Mouse (Mus musculus) kidney, postnatal 0 days (tissue): Measurements from ENCODE around the gene Ubac2. TPM values are rescaled to one million over a fixed set of nuclear protein-coding genes. Genes with fewer than 3 reads are reported as not detected.

Source experiments
- ATAC-seq: fragments of 200-750 bp; cut with Nextera tagmentation; replicated peaks from 2 replicates; pipeline ENCODE4 v1.8.0; 2017; ENCODE audit warnings: low read depth, moderate number of reproducible peaks, moderate TSS enrichment, moderate library complexity; ENCODE audit not compliant: low FRiP score
- DNase-seq: peaks from one replicate; pipeline ENCODE4 v3.0.0-alpha.2; 2016; ENCODE audit warnings: low spot score
- H3K27ac ChIP-seq: fragments of 300-500 bp; sonication (generic); 2 replicates; pipeline ENCODE4 v1.5.1; 2014; ENCODE audit warnings: mild to moderate bottlenecking
- H3K27me3 ChIP-seq: fragments of 300-500 bp; sonication (generic); 2 replicates; pipeline ENCODE4 v1.6.1; 2014; ENCODE audit warnings: low read length, mixed read lengths; ENCODE audit not compliant: insufficient read depth
- H3K36me3 ChIP-seq: fragments of 300-500 bp; sonication (generic); 2 replicates; pipeline ENCODE4 v1.6.1; 2014; ENCODE audit warnings: low read length, mixed read lengths; ENCODE audit not compliant: insufficient read depth
- H3K4me1 ChIP-seq: fragments of 300-500 bp; sonication (generic); replicated peaks from 2 replicates; pipeline ENCODE4 v1.6.1; 2014; ENCODE audit warnings: antibody characterized with exemption, low read length, mixed read lengths; ENCODE audit not compliant: insufficient read depth
- H3K4me2 ChIP-seq: fragments of 300-500 bp; sonication (generic); 2 replicates; pipeline ENCODE4 v1.6.1; 2014; ENCODE audit warnings: mild to moderate bottlenecking, low read length, moderate library complexity, mixed read lengths
- H3K4me3 ChIP-seq: fragments of 300-500 bp; sonication (generic); replicated peaks from 2 replicates; pipeline ENCODE4 v1.5.1; 2014; ENCODE audit warnings: low read depth, low read length
- H3K9ac ChIP-seq: fragments of 300-500 bp; sonication (generic); 2 replicates; pipeline ENCODE4 v1.6.1; 2014; ENCODE audit warnings: low read depth, low read length
- H3K9me3 ChIP-seq: fragments of 300-500 bp; sonication (generic); replicated peaks from 2 replicates; pipeline ENCODE4 v1.6.1; 2016; ENCODE audit warnings: low read length, inconsistent platforms, mixed read lengths
- CTCF ChIP-seq: IDR thresholded peaks from 2 replicates; pipeline ENCODE4 v1.5.1; 2016; ENCODE audit warnings: antibody characterized with exemption, low read depth, mild to moderate bottlenecking, moderate library complexity
- WGBS: fragments of 180-500 bp; shearing (Covaris S2); extraction: QIAGEN DNeasy Blood & Tissue Kit; methylation state at CpG from one replicate; pipeline ENCODE4 v1.1.7; 2014; 5-methylcytosine and 5-hydroxymethylcytosine counted together
- polyA plus RNA-seq: library from polyadenylated mRNA; unstranded; fragments of >200 nt; fragmentation: Nextera tagmentation; extraction: Ambion mirVana; gene quantifications from 2 replicates; pipeline ENCODE4 v1.2.1, GENCODE M21; 2015

The Ubac2 gene
- polyA plus RNA-seq, 1 experiment from 2014 or later = 70.2 TPM

GRCm38 (mm10) chr14:121932180-121932579 lies 53.8 kb downstream of the Ubac2 start:
- DNase-seq = no peak
- Histone ChIP-seq H3K27ac (no peak overlapping the region), H3K4me3 (no peak overlapping the region), H3K4me2 (no peak overlapping the region), H3K9ac (no peak overlapping the region), H3K27me3 (no peaks in the 10 kb centered on the region), H3K4me1 (peaks cover 6% of the 10 kb centered on the region; the same call in 1 of the 2 replicates), H3K36me3 (0 out of 2 replicates have a peak, but pooled peaks cover 6% of the 10 kb centered on the region), H3K9me3 (no peaks in the 10 kb centered on the region)
- no peak for TF ChIP-seq CTCF
- 86% methylated on average over 4 of the region's 4 CpGs for WGBS
- ATAC-seq = no peak

GRCm38 (mm10) chr14:121933906-121934596 lies 55.6 kb downstream of the Ubac2 start:
- H3K4me2 ChIP-seq = no peak overlapping the region
- peaks cover 6% of the 10 kb centered on the region; the same call in 1 of the 2 replicates for H3K4me1 ChIP-seq
- ATAC-seq (no peak), DNase-seq (no peak)
- TF ChIP-seq CTCF = no peak
- H3K27ac ChIP-seq = no peak overlapping the region
- WGBS = 91% methylated on average over 7 of the region's 7 CpGs
- no peak overlapping the region for H3K4me3 ChIP-seq
- H3K27me3 ChIP-seq = no peaks in the 10 kb centered on the region
- H3K36me3 ChIP-seq = 0 out of 2 replicates have a peak, but pooled peaks cover 6% of the 10 kb centered on the region
- H3K9me3 ChIP-seq = no peaks in the 10 kb centered on the region
- no peak overlapping the region for H3K9ac ChIP-seq

GRCm38 (mm10) chr14:121934597-121934946 lies 56.2 kb downstream of the Ubac2 start:
- TF ChIP-seq CTCF = no peak
- WGBS = 96% methylated on average over 5 of the region's 5 CpGs
- H3K27me3 ChIP-seq = no peaks in the 10 kb centered on the region
- peaks cover 6% of the 10 kb centered on the region; the same call in 1 of the 2 replicates for H3K4me1 ChIP-seq
- 0 out of 2 replicates have a peak, but pooled peaks cover 6% of the 10 kb centered on the region for H3K36me3 ChIP-seq
- no peak overlapping the region for H3K9ac ChIP-seq
- no peak overlapping the region for H3K4me3 ChIP-seq
- no peak overlapping the region for H3K4me2 ChIP-seq
- H3K27ac ChIP-seq = no peak overlapping the region
- DNase-seq = no peak
- H3K9me3 ChIP-seq = no peaks in the 10 kb centered on the region
- no peak for ATAC-seq

GRCm38 (mm10) chr14:121936356-121936755 lies 57.9 kb downstream of the Ubac2 start:
- no peak for TF ChIP-seq CTCF
- no peaks in the 10 kb centered on the region for H3K9me3 ChIP-seq
- no peak overlapping the region for H3K27ac ChIP-seq
- no peak overlapping the region for H3K4me3 ChIP-seq
- WGBS = 89% methylated on average over 4 of the region's 4 CpGs
- DNase-seq (no peak), ATAC-seq (no peak)
- no peak overlapping the region for H3K9ac ChIP-seq
- H3K4me1 ChIP-seq = peaks cover 6% of the 10 kb centered on the region; the same call in 1 of the 2 replicates
- 0 out of 2 replicates have a peak, but pooled peaks cover 6% of the 10 kb centered on the region for H3K36me3 ChIP-seq
- H3K4me2 ChIP-seq = no peak overlapping the region
- H3K27me3 ChIP-seq = no peaks in the 10 kb centered on the region

- 71% methylated on average over 8 of the region's 8 CpGs for WGBS
- no peak for TF ChIP-seq CTCF
- no peak for DNase-seq
Measured at GRCm38 (mm10) chr14:121936856-121937255, 58.4 kb downstream of the Ubac2 start.

GRCm38 (mm10) chr14:121937601-121938255 lies 59.3 kb downstream of the Ubac2 start:
- H3K9ac ChIP-seq = no peak overlapping the region
- WGBS = 81% methylated on average over 11 of the region's 11 CpGs
- DNase-seq (no peak), ATAC-seq (no peak)
- H3K27ac ChIP-seq = no peak overlapping the region; the same call in 1 of the 2 replicates
- 0 out of 2 replicates have a peak, but pooled peaks cover 6% of the 10 kb centered on the region for H3K36me3 ChIP-seq
- no peak overlapping the region for H3K4me2 ChIP-seq
- H3K9me3 ChIP-seq = no peaks in the 10 kb centered on the region
- no peak for TF ChIP-seq CTCF
- no peaks in the 10 kb centered on the region for H3K27me3 ChIP-seq
- no peaks in the 10 kb centered on the region for H3K4me1 ChIP-seq
- H3K4me3 ChIP-seq = no peak overlapping the region

More at GRCm38 (mm10) chr14:121936856-121937255, 58.4 kb downstream of the Ubac2 start:
- no peak for ATAC-seq
- Histone ChIP-seq H3K9me3 (no peaks in the 10 kb centered on the region), H3K4me2 (no peak overlapping the region), H3K27me3 (no peaks in the 10 kb centered on the region), H3K4me3 (no peak overlapping the region), H3K4me1 (peaks cover 5% of the 10 kb centered on the region; the same call in 1 of the 2 replicates), H3K36me3 (0 out of 2 replicates have a peak, but pooled peaks cover 6% of the 10 kb centered on the region), H3K9ac (no peak overlapping the region), H3K27ac (no peak overlapping the region)
